Mouse (Mus musculus): ENCODE measurements around the gene Pex26.
A peak's percentile ranks its signal among the peaks of the same experiment; 100 is the strongest.

Pex26 gene

GRCm38 (mm10) chr6:121210149-121210925 lies 26.9 kb downstream of the Pex26 start, which contains the start of gene Tuba8:
TSS of gene Tuba8 (plus strand) at chr6:121210696.
- peak; percentile 39 to 77 for DNase-seq

- DNase-seq: no peak
Observed at GRCm38 (mm10) chr6:121210926-121211289, 27.4 kb downstream of the Pex26 start.

- DNase-seq: peak; percentile 18 to 50
Observed at GRCm38 (mm10) chr6:121211743-121212142, 28.3 kb downstream of the Pex26 start.

- no peak for DNase-seq
Observed at GRCm38 (mm10) chr6:121212988-121213387, 29.5 kb downstream of the Pex26 start.

- DNase-seq: no peak
Observed at GRCm38 (mm10) chr6:121214221-121214620, 30.8 kb downstream of the Pex26 start.

GRCm38 (mm10) chr6:121214667-121215330 lies 31.3 kb downstream of the Pex26 start:
- no peak for DNase-seq

- no peak for DNase-seq
Observed at GRCm38 (mm10) chr6:121215336-121215735, 31.9 kb downstream of the Pex26 start.

GRCm38 (mm10) chr6:121215896-121216295 lies 32.4 kb downstream of the Pex26 start:
- DNase-seq: no peak

- DNase-seq: no peak
Observed at GRCm38 (mm10) chr6:121216589-121217255, 33.3 kb downstream of the Pex26 start.

- no peak for DNase-seq
Observed at GRCm38 (mm10) chr6:121218002-121218401, 34.5 kb downstream of the Pex26 start.

GRCm38 (mm10) chr6:121219406-121219805 lies 35.9 kb downstream of the Pex26 start:
- DNase-seq: no peak

GRCm38 (mm10) chr6:121220181-121220580 lies 36.7 kb downstream of the Pex26 start:
- no peak for DNase-seq

- no peak for DNase-seq
Observed at GRCm38 (mm10) chr6:121221876-121222597, 38.6 kb downstream of the Pex26 start.

GRCm38 (mm10) chr6:121223001-121223400 lies 39.5 kb downstream of the Pex26 start:
- DNase-seq: no peak

- DNase-seq: no peak
Observed at GRCm38 (mm10) chr6:121224067-121224466, 40.6 kb downstream of the Pex26 start.

- DNase-seq: peak; percentile 44 to 59
Observed at GRCm38 (mm10) chr6:121224993-121225392, 41.5 kb downstream of the Pex26 start.

- no peak for DNase-seq
Observed at GRCm38 (mm10) chr6:121226043-121226442, 42.6 kb downstream of the Pex26 start.

- DNase-seq: no peak
Observed at GRCm38 (mm10) chr6:121226744-121227143, 43.3 kb downstream of the Pex26 start.

GRCm38 (mm10) chr6:121228421-121228820 lies 45.0 kb downstream of the Pex26 start:
- no peak for DNase-seq

- DNase-seq: no peak
Observed at GRCm38 (mm10) chr6:121232652-121233051, 49.2 kb downstream of the Pex26 start.

GRCm38 (mm10) chr6:121236386-121236785 lies 52.9 kb downstream of the Pex26 start:
- no peak for DNase-seq

- no peak for DNase-seq
Observed at GRCm38 (mm10) chr6:121238209-121238608, 54.7 kb downstream of the Pex26 start.

- DNase-seq: no peak
Observed at GRCm38 (mm10) chr6:121241780-121242179, 58.3 kb downstream of the Pex26 start.

Measured in kidney, postnatal 25 days (tissue).